Mouse (Mus musculus) bone marrow macrophage, adult 2 months (primary cell): ENCODE data around the gene Slc6a11.

Experiments used
- CTCF ChIP-seq: IDR thresholded peaks from 2 replicates; pipeline ENCODE4 v1.5.1; 2012; ENCODE audit warnings: low read depth, mild to moderate bottlenecking, low read length, moderate library complexity
- POLR2A ChIP-seq: IDR thresholded peaks from 2 replicates; pipeline ENCODE4 v1.6.1; 2012; ENCODE audit warnings: mild to moderate bottlenecking, low read depth, low read length, borderline replicate concordance

DNA sequence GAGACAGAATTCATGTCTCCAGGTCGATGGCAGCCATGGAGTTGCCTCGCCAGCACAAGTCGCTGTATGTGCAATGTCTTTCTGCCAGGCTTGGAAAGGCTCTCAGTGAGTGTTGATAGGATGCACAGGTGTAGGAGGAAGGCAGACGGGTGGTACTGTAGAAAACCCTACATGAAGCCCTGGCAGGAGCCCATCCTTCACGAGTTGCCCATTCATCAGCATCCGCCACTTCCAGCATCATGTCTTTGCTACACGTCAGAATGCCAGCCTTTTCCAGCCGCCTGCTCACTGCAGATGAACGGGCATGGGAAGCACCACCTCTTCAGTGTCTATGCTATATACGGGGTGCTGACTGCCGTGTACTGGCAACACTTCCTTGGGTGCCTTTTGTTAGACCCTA, 11.4 kb downstream of the Slc6a11 start:
- TF ChIP-seq CTCF: no peak
- TF ChIP-seq POLR2A: no peak
